Mouse (Mus musculus): Measurements from ENCODE around the gene H2bfm. TPM values are rescaled to one million over a fixed set of nuclear protein-coding genes. Genes with fewer than 3 reads are reported as not detected.
"Not testable (repeated sequence)": the region's sequence is repeated elsewhere in the genome, so short reads cannot be mapped to it uniquely, and the experiment has no call there.

H2bfm gene
- total RNA-seq (2021): not detected
- long read RNA-seq, experiment 1: 0 reads
- long read RNA-seq, experiment 2: 0 reads

DNA sequence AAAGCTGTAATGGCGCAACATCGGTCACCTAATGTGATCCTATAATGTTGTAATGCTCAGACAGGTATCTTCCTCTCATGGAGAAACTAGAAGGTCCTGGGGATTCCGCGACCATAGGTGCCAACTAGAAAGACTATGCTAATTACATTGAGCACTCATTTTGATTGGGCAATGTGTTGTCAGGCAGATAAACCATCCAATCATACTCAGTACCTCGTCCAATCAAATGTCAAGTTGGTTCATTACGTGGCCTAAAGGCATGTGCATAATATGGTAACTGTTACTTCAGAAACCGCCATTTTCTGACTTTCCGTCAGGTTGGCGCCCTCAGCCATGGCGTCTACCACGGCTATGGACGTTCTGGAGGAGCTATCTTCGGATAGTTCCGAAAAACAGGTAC lies at the start of gene H2bfm:
TSS of gene H2bfm (plus strand) at position 295 of the 400 bp plus-strand sequence.
- no peak for DNase-seq
- intact Hi-C loops (cut with DNase I; ENCODE audit: low total_unique reads): no loop called here

DNA sequence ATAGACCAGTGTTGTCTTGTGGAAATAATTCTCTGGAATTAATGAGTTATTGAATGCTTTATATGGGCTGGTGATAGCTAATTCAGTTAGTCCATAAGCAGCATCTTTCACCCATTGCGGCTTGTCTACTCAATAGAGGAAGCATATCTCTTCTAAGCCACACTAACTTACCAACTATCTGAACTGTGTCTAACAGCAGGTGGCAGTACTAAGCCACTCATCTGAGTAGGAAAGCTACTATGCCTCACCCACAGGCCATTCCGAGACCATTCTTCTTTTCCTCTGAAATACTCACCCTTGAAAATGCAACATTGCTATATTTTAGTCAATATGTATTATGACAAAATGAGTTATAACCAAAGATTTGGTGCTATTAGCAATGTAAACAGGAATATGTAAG lies 31.4 kb upstream of the H2bfm start:
- DNase-seq: no peak
- intact Hi-C loops (cut with DNase I; ENCODE audit: low total_unique reads): no loop called here

DNA sequence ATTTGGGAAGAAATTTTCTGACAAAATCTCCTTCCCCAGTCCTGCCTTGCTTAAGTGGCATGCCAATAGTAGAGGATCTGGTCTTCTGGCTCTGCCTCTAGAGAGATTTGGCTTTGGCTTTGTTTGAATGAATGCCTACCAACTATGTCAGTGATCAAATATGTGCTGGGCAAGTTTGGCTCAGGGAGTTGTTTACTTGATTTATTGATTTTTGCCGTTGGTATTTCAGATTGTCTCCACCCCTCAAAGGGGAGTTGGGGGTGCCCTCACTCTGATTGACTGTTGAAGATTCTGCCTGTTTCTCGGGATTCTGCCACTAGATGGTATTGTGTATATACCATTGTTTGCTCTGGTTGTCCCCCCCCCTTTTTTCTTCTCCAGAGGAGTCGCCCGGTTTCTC lies 22.8 kb upstream of the H2bfm start:
- intact Hi-C loops (cut with DNase I; ENCODE audit: low total_unique reads): no loop called here
- no peak for DNase-seq

DNA sequence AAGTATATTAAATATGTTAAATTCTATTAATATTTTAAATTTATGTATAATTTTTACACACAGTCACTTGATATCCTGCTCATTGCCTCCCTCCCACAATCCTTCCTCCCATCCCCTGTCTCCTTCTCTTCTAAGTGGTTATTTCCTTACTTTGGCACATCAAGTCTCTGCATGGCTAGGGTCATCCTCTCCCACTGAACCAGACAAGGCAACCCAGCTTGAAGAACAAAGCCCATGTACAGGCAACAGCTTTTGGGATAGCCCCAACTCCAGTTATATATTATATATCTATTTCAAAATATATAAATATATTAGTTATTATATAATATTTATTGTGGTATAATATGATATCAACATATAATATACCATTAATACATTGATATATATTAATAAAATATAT lies 1.3 kb upstream of the H2bfm start:
- no peak for DNase-seq
- intact Hi-C loops (cut with DNase I; ENCODE audit: low total_unique reads): no loop called here

DNA sequence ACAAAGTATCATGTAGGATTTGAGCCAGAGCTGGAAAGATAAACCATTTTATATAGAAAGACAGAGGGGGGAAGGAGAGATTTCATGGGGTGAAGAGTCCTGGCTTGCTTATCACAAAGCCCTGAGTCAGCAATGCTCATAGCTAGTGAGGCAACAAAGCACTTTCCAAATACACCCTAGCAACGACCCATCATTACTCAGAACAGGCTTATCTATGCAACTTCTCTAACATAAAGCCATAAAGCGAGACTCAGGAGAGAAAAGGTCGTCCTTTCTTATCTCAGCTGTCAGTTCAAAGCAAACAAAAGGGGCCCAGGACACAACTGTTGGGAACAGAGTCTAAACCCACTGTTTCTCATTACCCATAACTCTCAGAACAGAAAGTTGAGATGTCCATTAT lies 10.9 kb downstream of the H2bfm start:
- DNase-seq: no peak
- intact Hi-C loops (cut with DNase I; ENCODE audit: low total_unique reads): no loop called here

DNA sequence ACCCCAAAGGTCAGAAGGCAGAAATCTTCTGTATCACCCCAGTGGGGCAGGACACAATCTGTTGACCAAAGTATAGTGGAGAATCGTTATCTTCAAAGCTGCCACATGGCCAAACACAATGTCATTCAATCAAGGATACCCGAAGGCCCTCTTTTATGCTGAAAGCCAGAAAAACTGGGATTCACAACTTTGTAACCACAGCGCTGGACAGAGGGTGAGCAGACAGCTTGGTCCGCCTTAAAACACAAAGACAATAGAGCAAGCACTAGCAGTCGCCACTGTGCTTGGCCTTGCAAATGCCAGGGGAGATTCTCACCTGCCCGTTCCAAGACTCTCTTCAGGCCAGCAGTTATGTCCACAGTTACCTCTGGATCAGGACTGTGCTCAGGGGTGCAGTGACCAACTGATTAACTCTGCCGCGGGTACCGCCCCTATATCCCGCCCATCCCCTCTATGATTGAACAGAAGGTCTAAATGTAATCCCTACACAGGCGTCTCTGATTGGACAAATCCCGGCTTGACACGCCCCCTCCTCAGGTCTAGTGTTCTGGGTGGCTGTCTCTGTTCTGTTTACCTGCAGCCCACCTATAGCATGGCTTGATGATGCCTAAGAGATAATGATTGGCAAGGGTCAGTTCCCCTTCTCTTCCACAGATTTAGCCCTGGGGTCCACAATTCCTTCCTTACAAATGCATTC lies 30.6 kb downstream of the H2bfm start:
- intact Hi-C loops (cut with DNase I; ENCODE audit: low total_unique reads): not testable (repeated sequence)
- DNase-seq: peak; percentile 36

DNA sequence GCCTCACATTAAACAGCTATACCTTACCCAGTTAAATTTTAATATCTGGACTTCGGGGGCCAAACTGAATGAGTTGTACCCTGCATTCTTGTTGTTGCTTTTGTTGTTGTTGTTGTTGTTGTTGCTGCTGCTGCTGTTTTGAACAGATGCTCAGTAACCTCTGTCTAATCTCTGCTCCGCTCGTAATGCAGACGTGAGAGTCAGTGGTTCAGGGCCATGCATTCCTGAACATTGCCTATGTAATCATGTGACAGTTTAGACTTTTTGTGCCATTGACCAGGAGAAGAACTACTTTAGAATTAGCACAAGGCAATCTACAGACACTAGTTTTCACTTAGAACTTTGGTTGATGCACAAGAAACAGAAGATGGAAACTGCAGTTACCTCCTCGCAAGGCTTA lies 31.2 kb downstream of the H2bfm start:
- intact Hi-C loops (cut with DNase I; ENCODE audit: low total_unique reads); DNase-seq: not testable (repeated sequence)

DNA sequence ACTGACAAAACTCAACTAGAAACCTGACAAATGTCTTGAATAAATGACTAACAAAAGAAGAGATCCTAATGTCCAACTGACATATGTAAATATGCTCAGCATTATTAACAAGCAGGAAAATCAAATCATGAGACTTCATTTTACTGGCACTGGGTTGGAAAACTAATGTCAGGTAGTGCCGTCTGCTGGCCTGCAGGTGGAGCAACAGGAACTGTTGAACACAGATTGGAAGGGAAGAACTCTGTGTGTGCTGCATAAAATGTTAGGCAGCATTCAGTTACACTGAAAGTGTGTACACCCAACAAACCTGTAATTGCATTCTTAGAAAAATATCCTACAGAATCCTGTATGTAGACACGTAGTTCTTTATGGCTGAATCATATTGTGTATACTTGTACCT lies 32.6 kb downstream of the H2bfm start:
- DNase-seq: no peak
- intact Hi-C loops (cut with DNase I; ENCODE audit: low total_unique reads): no loop called here

DNA sequence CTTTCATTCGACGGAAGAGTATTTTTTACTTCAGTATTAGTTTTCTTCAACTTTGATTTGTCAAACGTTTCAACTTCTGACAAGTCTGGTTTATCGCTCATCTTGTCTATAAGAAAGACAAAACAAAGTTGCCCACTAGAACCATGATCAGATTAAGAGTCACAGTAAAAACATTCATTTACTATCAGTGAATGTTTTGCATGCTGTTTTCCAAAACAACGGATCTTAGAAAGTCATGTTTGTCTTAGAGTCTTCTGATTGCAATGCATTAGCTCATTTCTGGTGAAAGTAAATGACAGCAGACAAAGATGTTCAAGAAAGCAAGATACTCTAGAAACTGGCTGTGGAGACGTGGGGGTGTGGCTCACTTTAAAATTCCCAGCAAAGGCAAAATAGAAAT lies 48.3 kb downstream of the H2bfm start, which contains the start of gene Tmsb15b2:
TSS of gene Tmsb15b2 (minus strand) at position 101 of the 400 bp plus-strand sequence.
- intact Hi-C loops (cut with DNase I; ENCODE audit: low total_unique reads); DNase-seq: not testable (repeated sequence)

DNA sequence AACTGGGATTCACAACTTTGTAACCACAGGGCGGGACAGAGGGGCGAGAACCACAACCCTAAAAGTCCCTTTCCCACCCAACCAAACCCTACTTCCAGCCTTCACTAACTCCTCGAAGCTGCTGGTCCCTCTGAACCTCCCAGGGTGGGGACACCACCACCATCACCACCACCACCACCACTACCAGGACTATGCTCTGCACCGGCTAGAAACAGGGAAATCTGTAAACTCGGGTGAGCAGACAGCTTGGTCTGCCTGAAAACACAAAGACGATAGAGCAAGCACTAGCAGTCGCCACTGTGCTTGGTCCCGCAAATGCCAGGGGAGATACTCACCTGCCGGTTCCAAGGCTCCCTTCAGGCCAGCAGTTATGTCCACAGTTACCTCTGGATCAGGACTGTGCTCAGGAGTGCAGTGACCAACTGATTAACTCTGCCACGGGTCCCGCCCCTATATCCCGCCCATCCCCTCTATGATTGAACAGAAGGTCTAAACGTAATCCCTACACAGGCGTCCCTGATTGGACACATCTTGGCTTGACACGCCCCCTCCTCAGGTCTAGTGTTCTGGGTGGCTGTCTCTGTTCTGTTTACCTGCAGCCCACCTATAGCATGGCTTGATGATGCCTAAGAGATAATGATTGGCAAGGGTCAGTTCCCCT lies 49.4 kb downstream of the H2bfm start, which contains the start of the genes Tmsb15l and Tmsb15b1:
TSS of gene Tmsb15l (minus strand) at position 446 of the 661 bp plus-strand sequence.
TSS of gene Tmsb15b1 (minus strand) at position 451 of the 661 bp plus-strand sequence.
- peak; percentile 7 for DNase-seq
- intact Hi-C loops (cut with DNase I; ENCODE audit: low total_unique reads): no loop called here

Other genes starting within 250 kb of the H2bfm start
- 1 to 10 TPM; 2.6 to 2.8 TPM for gene Tceal1, start 219.3 kb upstream of the H2bfm start, total RNA-seq (2021)
- 100 to 1,000 TPM; 149 to 161 TPM for gene Morf4l2, start 183.6 kb upstream of the H2bfm start, total RNA-seq (2021)
- not detected for gene Glra4, start 147.2 kb upstream of the H2bfm start, total RNA-seq (2021)
- gene Plp1, start 104.7 kb upstream of the H2bfm start, total RNA-seq (2021): 10 to 100 TPM in 1 of 2 experiments, 1 to 10 TPM in 1; 5.6 to 14.5 TPM
- gene Rab9b, start 58.6 kb upstream of the H2bfm start, total RNA-seq (2021): under 1 TPM; 0.13 to 0.16 TPM
- 1 to 10 TPM; 7.3 to 9.3 TPM for gene Tmsb15b2, start 48.2 kb downstream of the H2bfm start, total RNA-seq (2021)
- under 1 TPM in 1 of 2 experiments, not detected in 1; 0.94 TPM for gene Tmsb15l, start 49.5 kb downstream of the H2bfm start, total RNA-seq (2021)
- 1 to 10 TPM; 1.8 to 4.9 TPM for gene Tmsb15b1, start 49.5 kb downstream of the H2bfm start, total RNA-seq (2021)
- under 1 TPM in 1 of 2 experiments, not detected in 1; 0.16 TPM for gene Zcchc18, start 65.8 kb downstream of the H2bfm start, total RNA-seq (2021)
- gene Slc25a53, start 111.0 kb downstream of the H2bfm start, total RNA-seq (2021): 1 to 10 TPM; 2.9 to 4.2 TPM
- 1 to 10 TPM; 3.6 to 3.7 TPM for gene Fam199x, start 122.3 kb downstream of the H2bfm start, total RNA-seq (2021)
- not detected for gene Esx1, start 194.8 kb downstream of the H2bfm start, total RNA-seq (2021)

Data from gastrocnemius, postnatal 14 days (tissue).